Mouse (Mus musculus) adrenal gland, postnatal 4 days (tissue): Measurements from ENCODE around the gene Akap8. TPM values are rescaled to one million over a fixed set of nuclear protein-coding genes. Genes with fewer than 3 reads are reported as not detected.
A peak's percentile ranks its signal among the peaks of the same experiment; 100 is the strongest.

ENCODE experiments used
- DNase-seq, 2 experiments: peaks; one replicate each; pipeline ENCODE4 v3.0.0; 2021 to 2022; ENCODE audit warnings: low spot score in 2 of 2, mixed read lengths in 2 of 2
- total RNA-seq, 2 experiments: library from RNA; stranded (reverse); gene quantifications; 2 replicates each; pipeline ENCODE4 v1.2.3; 2021

Akap8 gene
- total RNA-seq, 2 experiments from 2014 or later, result 129 to 130 TPM

DNA sequence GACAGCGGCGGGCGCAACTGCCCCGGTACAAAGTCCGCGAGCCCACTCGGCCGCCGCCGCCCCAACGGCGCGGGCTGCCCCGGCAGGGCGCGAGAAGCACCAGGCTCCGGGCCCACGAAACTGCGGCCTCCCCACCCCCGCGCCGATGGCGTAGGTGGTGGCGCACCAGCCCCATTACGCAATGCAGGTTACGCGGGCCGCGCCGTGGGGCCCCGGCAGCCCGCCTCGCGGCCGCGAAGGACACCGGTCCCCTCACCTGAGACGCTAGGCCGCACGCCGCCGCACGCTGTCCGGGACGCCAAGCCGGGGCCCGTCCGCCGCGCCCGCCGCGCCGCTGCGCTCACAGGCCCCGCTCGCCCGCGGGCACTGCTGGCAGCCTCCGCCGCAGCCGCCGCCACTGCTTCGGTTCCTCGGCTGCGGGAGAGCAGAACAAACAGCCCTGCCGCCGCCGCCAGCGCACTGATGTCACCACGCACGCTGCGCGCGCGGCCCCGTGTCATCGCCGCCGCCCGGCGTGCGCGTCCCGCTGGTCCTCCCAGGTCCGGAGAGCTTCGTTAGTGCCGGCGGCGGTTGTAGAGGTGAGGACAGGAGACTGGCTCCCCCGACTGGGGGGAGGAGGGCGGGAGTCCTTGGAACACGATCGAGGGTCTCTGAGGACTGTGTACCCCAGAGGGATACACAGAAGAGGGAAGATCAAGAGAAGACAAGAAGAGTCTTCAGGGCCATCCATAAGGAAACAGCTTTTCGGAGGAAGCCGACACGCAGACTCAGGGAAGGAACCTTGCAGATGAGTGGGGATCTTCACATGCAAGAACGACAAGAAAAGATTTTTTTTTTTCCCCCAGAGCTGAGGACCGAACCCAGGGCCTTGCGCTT lies 36.5 kb downstream of the Akap8 start, which contains the start of gene Brd4:
Gene Brd4, minus strand, starts transcription at position 461 of the 876 bp plus-strand sequence.
- peak; percentile 81 for DNase-seq

DNA sequence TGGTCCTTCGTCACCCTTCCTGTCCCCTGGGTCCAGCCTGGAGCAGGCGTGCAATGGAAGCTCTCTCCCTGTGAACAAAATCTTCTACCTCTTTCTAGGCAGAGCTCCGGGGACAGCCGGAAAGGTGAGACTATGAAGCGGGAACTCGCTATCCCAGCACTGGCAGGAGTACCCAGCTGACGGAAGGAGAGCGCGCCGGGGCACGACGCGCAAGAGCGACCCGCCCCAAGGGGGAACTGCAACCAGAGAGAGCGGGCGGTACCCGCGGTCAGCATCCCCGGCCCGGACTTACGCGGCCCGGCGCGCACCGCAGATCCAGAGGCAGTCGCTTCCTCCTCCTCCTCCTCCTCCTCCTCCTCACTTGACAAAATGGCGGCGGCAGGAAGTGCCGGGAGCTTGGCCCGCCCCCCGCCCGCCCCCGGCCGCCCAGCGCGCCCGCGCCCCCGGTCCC lies 37.2 kb downstream of the Akap8 start:
- DNase-seq, result peak; percentile 28 to 42

DNA sequence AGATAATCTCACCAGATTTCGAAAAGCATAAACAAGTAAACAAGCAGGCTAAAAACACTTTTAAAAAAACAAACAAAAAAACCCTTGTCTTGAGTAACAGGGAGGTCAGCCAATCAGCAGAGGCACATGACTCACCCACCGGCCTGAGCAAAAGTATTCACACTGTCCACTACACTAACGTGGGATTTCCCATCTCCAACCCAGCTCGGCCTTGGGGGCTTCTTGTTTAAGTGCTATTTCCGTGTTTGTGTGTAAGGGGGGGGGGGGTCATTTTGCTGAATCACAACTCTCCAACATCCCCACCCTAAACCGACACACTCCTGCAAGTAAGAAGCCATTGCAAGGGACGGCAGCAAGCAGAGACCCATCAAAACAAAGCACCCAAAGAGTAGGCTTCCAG lies 37.7 kb downstream of the Akap8 start:
- DNase-seq, result peak in 1 of 2 experiments; percentile 27

DNA sequence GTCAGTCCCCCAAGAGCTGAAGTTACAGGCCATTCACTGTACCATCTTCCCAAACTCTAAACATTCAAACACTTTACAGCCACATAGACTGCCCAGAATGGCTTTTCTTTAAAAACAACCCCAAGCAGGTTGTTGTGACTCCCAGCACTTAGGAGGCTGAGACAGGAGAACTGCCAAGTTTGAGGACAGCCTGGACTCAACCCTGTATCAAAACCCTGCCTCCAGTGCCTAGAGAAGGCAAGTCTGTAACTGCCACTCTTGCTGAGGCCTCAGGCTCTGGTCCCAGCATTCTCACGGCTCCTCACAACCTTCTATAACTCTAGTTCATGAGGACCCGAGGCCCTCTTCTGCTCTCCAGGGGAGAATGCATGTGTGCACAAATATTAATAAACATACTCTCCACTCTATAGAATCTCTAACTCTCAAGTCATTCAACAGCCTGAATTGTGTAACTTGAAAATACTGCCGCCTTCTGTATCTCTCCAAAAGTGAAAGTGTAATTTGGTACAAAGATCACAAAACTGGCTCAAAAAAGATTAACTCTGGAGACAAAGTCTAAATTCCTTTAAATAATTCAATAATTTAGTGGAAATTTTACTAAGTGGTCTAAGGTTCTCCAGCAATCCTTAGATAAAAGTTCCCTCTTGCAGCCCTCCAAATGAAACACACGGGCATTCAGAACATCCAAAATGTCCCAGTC lies 39.3 kb downstream of the Akap8 start:
- DNase-seq, result no peak

DNA sequence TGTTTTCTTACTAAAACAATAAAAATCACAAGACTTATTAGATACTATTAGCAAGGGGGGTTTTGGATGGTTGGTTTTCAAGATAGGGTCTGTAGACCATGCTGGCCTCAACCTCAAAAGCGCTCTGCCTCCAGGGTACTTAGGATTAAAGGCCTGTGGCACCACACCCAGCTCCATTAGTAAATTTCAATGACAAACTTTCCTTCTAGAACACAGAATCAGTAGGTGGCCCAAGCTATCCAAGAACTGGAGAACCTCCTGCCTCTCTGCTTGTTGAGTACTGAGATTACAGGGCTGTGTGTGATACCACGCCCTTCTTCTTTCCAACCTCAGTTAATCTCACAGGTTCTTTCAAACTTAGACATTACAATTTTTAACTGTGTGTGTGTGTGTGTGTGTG lies 39.9 kb downstream of the Akap8 start:
- DNase-seq, result no peak

DNA sequence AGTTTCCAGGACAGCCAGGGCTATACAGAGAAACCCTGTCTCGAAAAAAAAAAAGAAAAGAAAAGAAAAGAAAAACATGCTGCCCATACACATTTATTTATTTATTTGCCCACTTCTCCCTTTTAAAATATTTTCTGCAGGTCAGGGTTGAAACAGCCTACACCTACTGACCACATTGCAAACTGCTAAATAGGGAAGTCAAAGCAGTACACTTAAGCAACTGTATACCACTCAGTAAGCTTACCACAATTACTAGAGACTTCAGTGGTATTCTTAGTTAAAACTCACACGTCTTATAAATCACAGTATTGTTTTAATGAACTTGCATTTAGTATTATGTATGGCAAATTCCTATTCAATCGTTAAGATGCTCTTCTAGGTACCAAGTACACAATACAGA lies 40.5 kb downstream of the Akap8 start:
- no peak for DNase-seq

DNA sequence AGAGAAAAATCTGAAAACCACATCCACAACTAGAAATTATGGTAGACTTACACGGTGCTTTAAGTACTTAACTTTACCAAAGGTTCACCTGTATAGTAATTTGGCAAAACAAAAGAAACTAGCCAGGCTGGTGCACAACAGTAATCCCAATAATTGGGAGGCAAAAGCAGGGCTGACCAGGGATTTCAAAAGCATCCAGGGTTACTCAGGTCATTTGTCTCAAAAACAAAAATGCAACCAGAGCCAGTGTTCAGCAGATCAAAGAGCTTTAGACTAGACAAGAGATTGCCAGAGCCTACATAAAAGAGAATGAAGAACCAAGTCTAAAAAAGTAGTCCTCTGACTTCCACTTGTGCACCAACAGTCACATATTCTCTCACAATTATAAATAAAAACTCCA lies 43.8 kb downstream of the Akap8 start:
- DNase-seq, result no peak

DNA sequence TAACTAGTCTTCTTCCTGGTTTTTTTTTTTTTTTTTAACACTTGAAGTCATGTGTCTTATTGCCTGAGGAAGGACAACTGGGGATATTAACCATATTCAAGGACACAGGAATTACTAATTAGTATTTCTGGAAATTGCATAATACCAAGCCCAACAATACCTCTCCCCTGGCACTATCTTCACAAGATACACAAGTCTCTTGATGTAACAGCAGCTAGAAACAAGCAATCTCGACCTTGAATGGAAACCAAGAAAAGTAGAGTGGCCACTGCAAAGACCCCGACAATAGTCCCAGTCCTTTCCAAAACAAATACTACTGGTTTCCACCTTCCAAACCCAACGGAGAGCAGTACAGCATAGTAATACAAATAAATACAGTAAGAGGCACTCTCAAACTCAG lies 45.5 kb downstream of the Akap8 start:
- no peak for DNase-seq

DNA sequence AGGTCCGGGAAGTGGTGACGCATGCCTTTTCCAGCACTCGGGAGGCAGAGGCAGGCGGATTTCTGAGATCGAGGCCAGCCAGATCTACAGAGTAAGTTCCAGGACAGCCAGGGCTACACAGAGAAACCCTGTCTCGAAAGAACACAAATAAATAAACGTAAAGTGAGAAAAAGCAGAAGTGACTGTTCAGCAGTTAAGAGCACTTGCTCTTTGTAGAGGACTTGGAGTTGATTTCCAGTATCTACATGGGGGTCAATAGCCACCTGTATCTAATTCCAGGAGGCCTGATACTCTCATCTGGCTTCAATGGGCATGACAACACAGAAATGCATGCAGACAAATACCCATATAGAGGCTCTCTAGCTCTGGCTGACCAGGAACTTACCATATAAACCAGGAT lies 51.9 kb downstream of the Akap8 start:
- no peak for DNase-seq

DNA sequence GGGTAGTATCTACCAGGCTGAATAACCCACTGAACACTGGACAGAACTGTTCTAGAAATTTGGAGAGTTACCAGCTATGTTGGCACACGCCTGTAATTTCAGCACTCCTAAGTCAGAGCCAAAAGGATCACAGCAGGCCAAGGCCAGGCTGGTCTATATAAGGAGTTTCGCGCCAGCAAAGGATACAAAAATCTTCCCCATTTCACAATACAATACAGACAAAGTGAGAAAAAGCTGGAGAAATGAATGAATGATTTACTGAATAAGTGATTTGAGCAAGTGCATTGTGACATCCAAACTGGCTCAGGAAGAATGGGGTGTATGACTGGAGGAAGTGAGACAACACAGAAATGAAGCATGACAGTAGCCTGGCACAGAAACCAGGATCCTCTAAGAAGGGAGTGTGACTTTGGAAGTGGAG lies 52.5 kb downstream of the Akap8 start:
- no peak for DNase-seq

DNA sequence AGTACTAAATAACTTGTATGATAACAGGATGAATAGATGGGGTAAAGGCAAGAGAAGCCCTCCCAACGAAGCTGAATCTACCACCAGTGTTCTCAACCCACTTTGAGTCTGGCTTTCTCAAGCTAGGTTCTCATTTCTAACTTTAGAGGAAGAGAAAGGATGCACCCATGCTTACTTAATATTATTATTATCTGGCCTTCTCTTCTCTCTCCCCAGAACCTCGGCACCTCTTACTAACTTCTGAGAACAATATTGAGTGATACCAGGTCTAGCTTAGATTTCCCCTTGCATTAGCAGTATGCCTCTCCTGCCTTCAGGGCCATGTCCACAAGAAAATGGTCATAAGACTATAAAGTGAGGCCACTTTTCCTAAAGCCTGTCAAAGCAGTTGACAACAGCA lies 52.9 kb downstream of the Akap8 start:
- no peak for DNase-seq

DNA sequence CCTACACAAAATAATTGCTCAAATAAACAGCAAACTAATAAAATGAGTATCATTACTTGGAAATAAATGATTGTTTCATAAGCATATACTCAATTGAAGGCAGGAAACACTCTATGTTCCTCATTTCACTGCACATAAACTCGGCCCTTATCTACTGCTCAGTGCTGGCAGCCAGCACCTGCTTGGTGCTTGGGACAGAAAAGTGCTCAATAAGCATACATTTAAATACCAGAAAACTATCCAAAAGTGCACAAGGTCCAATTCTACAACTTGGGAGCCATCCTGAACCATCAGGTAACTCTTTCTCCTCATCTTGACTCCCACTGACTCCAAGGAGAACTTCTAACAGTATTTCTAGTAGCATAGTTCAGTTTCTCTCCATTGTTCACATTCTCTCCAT lies 53.4 kb downstream of the Akap8 start:
- no peak for DNase-seq

DNA sequence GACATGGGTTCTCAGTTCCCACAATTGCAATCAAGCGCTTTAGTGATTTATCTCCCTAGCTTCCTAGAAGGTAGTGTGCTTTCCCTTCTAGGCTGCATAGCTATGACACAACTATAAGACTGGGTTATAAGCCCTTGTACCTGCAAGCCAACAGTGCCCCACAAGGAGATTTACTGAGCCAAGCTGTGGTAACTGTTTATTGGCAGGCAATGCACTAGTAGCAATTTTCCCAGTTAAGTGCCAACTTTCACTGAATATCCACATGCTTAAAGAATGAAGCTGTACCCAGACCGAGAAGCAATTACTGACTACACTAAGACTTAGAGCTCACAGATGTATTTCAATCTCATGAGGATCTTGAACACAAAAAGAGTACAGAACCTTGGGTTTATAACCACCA lies 57.4 kb downstream of the Akap8 start:
- DNase-seq, result no peak

DNA sequence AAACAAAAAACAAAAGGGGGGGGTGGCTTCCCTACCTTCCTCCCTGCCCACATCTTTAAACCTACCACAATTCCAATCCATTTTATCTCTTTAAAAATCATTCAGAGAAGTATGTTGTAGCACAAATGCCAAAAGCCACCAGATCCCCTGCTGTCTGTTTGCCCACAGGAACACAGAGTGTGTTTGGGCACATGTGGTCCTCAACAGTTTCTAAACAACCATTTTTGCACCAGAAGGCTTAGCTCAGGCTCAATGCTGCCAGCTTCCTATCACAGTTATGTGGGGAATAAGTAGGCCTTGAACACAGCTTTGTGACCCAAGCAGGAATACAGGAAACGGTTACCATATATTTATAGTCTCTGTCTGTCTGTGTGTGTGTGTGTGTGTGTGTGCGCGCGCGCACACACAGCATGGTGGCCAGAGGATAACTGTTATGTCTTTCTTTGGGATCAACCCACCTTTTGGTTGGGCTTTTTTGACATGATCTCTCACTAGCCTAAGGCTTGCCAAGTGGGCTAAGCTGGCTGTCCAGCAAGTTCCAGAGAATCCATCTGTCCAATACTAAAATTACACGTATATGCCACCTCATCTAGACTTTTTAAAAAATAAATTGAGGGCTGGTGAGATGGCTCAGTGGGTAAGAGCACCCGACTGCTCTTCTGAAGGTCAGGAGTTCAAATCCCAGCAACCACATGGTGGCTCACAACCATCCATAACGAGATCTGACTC lies 58.0 kb downstream of the Akap8 start:
- DNase-seq, result no peak

DNA sequence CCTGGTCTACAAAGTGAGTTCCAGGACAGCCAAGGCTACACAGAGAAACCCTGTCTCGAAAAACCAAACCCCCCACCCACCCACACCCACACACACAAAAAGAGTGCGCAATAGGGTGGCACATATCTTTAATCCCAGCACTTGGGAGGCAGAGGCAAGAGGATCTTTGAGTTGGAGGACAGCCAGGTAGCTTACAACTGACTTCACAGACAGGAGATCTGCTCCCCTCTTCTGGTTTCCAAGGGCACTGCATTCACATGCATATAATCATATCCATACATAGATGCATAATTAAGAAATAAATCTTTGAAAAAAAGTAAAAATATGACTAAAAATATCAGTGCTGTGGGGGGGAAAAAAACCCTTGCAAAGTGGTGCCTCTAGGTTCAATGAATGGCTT lies 62.2 kb downstream of the Akap8 start:
- DNase-seq, result no peak

DNA sequence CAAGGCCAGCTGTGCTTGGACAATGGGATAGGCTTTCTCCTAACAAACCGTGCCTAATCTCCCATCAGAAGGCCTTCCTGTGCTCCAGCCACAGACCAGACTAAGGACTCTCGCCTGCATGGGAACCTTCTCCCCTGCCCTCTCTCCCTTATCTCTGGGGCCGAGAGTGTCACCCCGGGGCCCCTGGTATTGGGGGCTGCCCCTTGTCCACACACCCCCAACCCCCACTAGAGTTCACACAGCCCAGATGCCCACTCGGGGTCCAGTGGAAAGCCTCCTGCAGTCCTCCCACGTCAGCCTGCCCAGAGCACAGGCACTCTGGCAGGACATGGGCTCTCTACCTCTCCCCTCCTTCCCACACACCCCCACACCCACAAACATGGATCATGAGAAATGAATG lies 63.1 kb downstream of the Akap8 start:
- DNase-seq, result no peak

DNA sequence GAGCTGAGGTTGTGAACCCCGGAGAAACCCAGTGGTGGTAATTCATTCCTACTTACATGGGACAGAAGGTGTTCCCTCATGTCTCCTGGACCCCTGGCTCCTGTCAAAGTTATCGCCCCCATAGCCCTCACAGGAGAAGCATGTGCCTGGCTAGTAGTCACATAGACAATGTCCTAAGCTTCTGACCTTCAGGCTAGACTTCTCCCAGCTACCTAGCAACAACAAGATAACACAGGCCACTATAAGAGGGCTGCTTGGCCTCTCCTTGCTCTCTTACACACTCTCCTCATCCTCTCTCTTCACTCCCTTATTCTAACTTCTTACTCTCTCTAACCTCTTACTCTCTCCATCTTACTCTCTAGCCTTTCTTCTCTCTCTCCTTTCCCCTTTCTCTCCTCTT lies 63.6 kb downstream of the Akap8 start:
- no peak for DNase-seq

DNA sequence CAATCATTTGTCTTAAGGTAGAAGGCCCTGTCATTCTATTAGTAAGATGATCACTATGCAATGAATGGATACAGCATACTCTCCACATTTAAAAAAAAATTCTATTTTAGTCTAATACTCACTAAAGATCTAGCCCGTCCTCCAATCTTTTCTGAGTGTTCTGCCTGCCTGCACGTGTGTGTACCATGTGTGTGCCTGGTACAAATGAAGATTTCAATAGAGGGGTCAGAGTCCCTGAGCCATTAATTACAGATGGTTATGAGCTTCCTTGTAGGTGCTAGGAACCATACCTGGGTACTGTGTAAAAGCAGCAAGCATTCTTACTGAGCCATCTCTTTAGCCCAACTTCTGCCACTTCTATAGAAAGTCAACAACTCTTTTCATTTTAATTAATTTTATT lies 64.1 kb downstream of the Akap8 start:
- no peak for DNase-seq
